30 mouse cellular contexts compared by ENCODE assay signal in genomic region chr2:97707741-97708140, GRCm38 (mm10).
DNase-seq lines count a peak whose midpoint lies in the region; ATAC-seq and TF ChIP-seq lines count a peak whose summit lies in the region.
"Had no signal": no experiment of that assay in that cellular context is flagged by ENCODE, and none has a peak within 500 bp of the region (broad histone marks: within the 10 kb centered on the region; RNA-seq: fewer than 3 reads in every experiment).

No protein-coding gene starts in this region.

- no peak overlapping the region for H3K4me2 ChIP-seq in lung, postnatal 0 days (replicated peaks; ENCODE audit: low read depth, low read length)
- H3K4me2 ChIP-seq: embryonic facial prominence, embryonic 15.5 days; forebrain, embryonic 13.5 days; heart, embryonic 15.5 days; hindbrain, embryonic 13.5 days had no signal

- 71% methylated on average over 3 of the region's 3 CpGs for WGBS in lung, postnatal 0 days

- TF ChIP-seq POLR2A in cortical plate, adult 2 months (IDR thresholded peaks at IDR 0.05; ENCODE audit: extremely low read depth, insufficient read depth, low read length): no peak

- no peak for TF ChIP-seq CTCF in cortical plate, adult 2 months (IDR thresholded peaks at IDR 0.05; ENCODE audit: extremely low read depth, insufficient read depth, low read length)
- TF ChIP-seq CTCF in left cerebral cortex, adult 2 months (IDR thresholded peaks at IDR 0.05): peak; percentile 3
- TF ChIP-seq CTCF in lung, postnatal 0 days (IDR thresholded peaks at IDR 0.05): no peak

- H3K9ac ChIP-seq in lung, postnatal 0 days (replicated peaks; ENCODE audit: low read depth): no peak overlapping the region
- H3K9ac ChIP-seq: embryonic facial prominence, embryonic 15.5 days; forebrain, embryonic 13.5 days; heart, embryonic 15.5 days; hindbrain, embryonic 13.5 days; liver, embryonic 14.5 days had no signal

- intact Hi-C loops in left cerebral cortex, adult 2 months (cut with DNase I): loop anchor here (2.0 to 10.0 kb wide), 6 partner anchors 61 to 577 kb away; no protein-coding TSS in a partner anchor

- H3K27ac ChIP-seq in cortical plate, adult 2 months (ENCODE audit: insufficient read depth, low read length): 0 out of 2 replicates have a peak overlapping the region, but pooled peaks have one; percentile 81
- peak overlapping the region; percentile 24 for H3K27ac ChIP-seq in left cerebral cortex, adult 2 months
- H3K27ac ChIP-seq in lung, postnatal 0 days (ENCODE audit: low read length): no peak overlapping the region
- H3K27ac ChIP-seq: embryonic facial prominence, embryonic 10.5 days; embryonic facial prominence, embryonic 15.5 days; forebrain, embryonic 13.5 days; heart, embryonic 15.5 days; hindbrain, embryonic 13.5 days; kidney, postnatal 0 days; liver, embryonic 14.5 days; stomach, postnatal 0 days had no signal

- no peaks in the 10 kb centered on the region for H3K36me3 ChIP-seq in lung, postnatal 0 days (ENCODE audit: insufficient read depth, low read length)
- H3K36me3 ChIP-seq: embryonic facial prominence, embryonic 10.5 days; embryonic facial prominence, embryonic 15.5 days; heart, embryonic 15.5 days; hindbrain, embryonic 13.5 days had no signal

- ATAC-seq in lung, postnatal 0 days: no peak
- ATAC-seq: activated CD4-positive, CD25-positive, alpha-beta regulatory T cell, adult 4 months; forebrain, embryonic 13.5 days; intestine, embryonic 16.5 days; midbrain, embryonic 16.5 days had no signal

- DNase-seq in right cerebral cortex, adult 18-20 months: peak; percentile 48
- no peak for DNase-seq in right cerebral cortex, postnatal 4 days
- DNase-seq in left cerebral cortex, adult 2 months (ENCODE audit: extremely low spot score in 1 of 2, low spot score in 2 of 2): no peak
- peak; percentile 3 to 52 for DNase-seq in right cerebral cortex, postnatal 36 days (ENCODE audit: low spot score in 2 of 2)
- DNase-seq in adrenal gland, postnatal 10 days: no peak
- no peak for DNase-seq in lung, postnatal 0 days (ENCODE audit: low spot score)
- DNase-seq: adrenal gland, adult 2 months; B cell, adult 2 months; cerebellum, adult 11-12 months; cerebellum, postnatal 10 days; gastrocnemius, postnatal 14 days; kidney, adult 8-10 months; kidney, postnatal 4 days; liver; lung, adult 2 months; lung, postnatal 14 days; thymus, adult 2 months; thymus, postnatal 36 days had no signal

- no peak overlapping the region for H3K4me3 ChIP-seq in cortical plate, adult 2 months (ENCODE audit: insufficient read depth, low read length)
- no peak overlapping the region for H3K4me3 ChIP-seq in left cerebral cortex, adult 2 months
- H3K4me3 ChIP-seq in lung, postnatal 0 days (ENCODE audit: low read depth, low read length): no peak overlapping the region
- H3K4me3 ChIP-seq: embryonic facial prominence, embryonic 10.5 days; embryonic facial prominence, embryonic 15.5 days; forebrain, embryonic 13.5 days; heart, embryonic 15.5 days; hindbrain, embryonic 13.5 days had no signal

- H3K27me3 ChIP-seq in lung, postnatal 0 days (replicated peaks; ENCODE audit: insufficient read depth, low read length): no peaks in the 10 kb centered on the region
- H3K27me3 ChIP-seq: embryonic facial prominence, embryonic 15.5 days; forebrain, embryonic 13.5 days; heart, embryonic 15.5 days; hindbrain, embryonic 13.5 days had no signal

- TF ChIP-seq EP300 in lung, postnatal 0 days (IDR thresholded peaks at IDR 0.05): no peak

- no peaks in the 10 kb centered on the region for H3K9me3 ChIP-seq in lung, postnatal 0 days (ENCODE audit: low read length)
- H3K9me3 ChIP-seq: embryonic facial prominence, embryonic 10.5 days; embryonic facial prominence, embryonic 15.5 days; forebrain, embryonic 13.5 days; heart, embryonic 15.5 days; hindbrain, embryonic 13.5 days had no signal

- H3K4me1 ChIP-seq in cortical plate, adult 2 months (ENCODE audit: control insufficient read depth, insufficient read depth, low read length): peaks cover 3% of the 10 kb centered on the region
- no peaks in the 10 kb centered on the region for H3K4me1 ChIP-seq in lung, postnatal 0 days (ENCODE audit: insufficient read depth, low read depth, low read length)
- H3K4me1 ChIP-seq: embryonic facial prominence, embryonic 10.5 days; embryonic facial prominence, embryonic 15.5 days; forebrain, embryonic 13.5 days; heart, embryonic 15.5 days; hindbrain, embryonic 13.5 days had no signal

Comparison
In these comparisons a context has a peak if more than half of its experiments do, and no peak if none do; other contexts are left out.
1. DNase-seq: peak in right cerebral cortex, adult 18-20 months (single experiment) and right cerebral cortex, postnatal 36 days (2 of 2); none in right cerebral cortex, postnatal 4 days (single experiment), left cerebral cortex, adult 2 months (0 of 2), adrenal gland, postnatal 10 days (single experiment) and lung, postnatal 0 days (single experiment).